Mouse (Mus musculus): Measurements from ENCODE around the gene Nkiras1. TPM values are rescaled to one million over a fixed set of nuclear protein-coding genes. Genes with fewer than 3 reads are reported as not detected.
"Not testable (repeated sequence)": the region's sequence is repeated elsewhere in the genome, so short reads cannot be mapped to it uniquely, and the experiment has no call there.

Nkiras1 gene
- polyA plus RNA-seq (2015; fragmentation: Nextera tagmentation; extraction: Ambion mirVana), result 19.1 and 23.4 TPM in 2 replicates

GRCm38 (mm10) chr14:18270529-18271441 is at the start of gene Nkiras1, which contains the start of gene Rpl15:
Gene Nkiras1 (plus strand): TSS chr14:18271136.
Gene Rpl15 (minus strand): TSS chr14:18271391.
- H3K36me3 ChIP-seq, result peaks cover 22% of the 10 kb centered on the region
- H3K4me3 ChIP-seq, result peak within 1 kb of the TSS; percentile 85
- ATAC-seq (ENCODE audit: insufficient number of reproducible peaks, insufficient read depth, low FRiP score, low TSS enrichment, low read depth), result peak; percentile 100
- no peaks in the 10 kb centered on the region for H3K9me3 ChIP-seq
- under 1% methylated on average over 78 of the region's 78 CpGs for WGBS
- H3K4me1 ChIP-seq, result peaks cover 12% of the 10 kb centered on the region
- H3K4me2 ChIP-seq, result peak within 1 kb of the TSS; percentile 71
- H3K27ac ChIP-seq, result peak within 1 kb of the TSS; percentile 83
- peak within 1 kb of the TSS; percentile 99 for H3K9ac ChIP-seq
- no peaks in the 10 kb centered on the region for H3K27me3 ChIP-seq

GRCm38 (mm10) chr14:18221977-18222376 is 49.0 kb upstream of the Nkiras1 start:
- Histone ChIP-seq H3K4me2 (no peak overlapping the region), H3K9me3 (no peaks in the 10 kb centered on the region), H3K9ac (no peak overlapping the region), H3K36me3 (no peaks in the 10 kb centered on the region), H3K27ac (no peak overlapping the region), H3K4me3 (no peak overlapping the region), H3K27me3 (no peaks in the 10 kb centered on the region), H3K4me1 (no peaks in the 10 kb centered on the region)
- no peak for ATAC-seq (ENCODE audit: insufficient number of reproducible peaks, insufficient read depth, low FRiP score, low TSS enrichment, low read depth)
- 92% methylated on average over 6 of the region's 6 CpGs for WGBS

DNA sequence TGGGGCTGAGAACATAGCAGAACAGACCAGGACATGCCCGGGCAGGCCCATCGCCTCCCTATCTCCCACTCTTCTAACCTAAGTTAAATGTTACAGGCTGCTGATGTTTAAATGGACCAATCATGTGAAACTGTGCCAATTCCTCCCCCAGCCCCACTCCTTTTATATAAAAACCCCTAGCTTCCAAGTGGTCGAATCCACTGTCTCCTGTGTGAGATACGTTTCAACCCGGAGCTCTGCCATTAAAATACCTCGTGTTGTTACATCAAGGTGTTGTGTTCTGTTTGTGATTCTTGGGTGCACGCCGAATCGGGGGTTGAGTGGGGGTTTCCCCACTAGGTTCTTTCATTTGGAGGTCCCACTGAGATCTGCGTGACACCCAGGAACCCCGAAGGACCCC is 45.5 kb upstream of the Nkiras1 start:
- H3K9ac ChIP-seq; H3K9me3 ChIP-seq; H3K4me2 ChIP-seq; H3K27ac ChIP-seq; ATAC-seq (ENCODE audit: insufficient number of reproducible peaks, insufficient read depth, low FRiP score, low TSS enrichment, low read depth); H3K4me1 ChIP-seq; H3K36me3 ChIP-seq; H3K4me3 ChIP-seq; H3K27me3 ChIP-seq: not testable (repeated sequence)
- WGBS, result 96% methylated on average over 11 of the region's 11 CpGs

DNA sequence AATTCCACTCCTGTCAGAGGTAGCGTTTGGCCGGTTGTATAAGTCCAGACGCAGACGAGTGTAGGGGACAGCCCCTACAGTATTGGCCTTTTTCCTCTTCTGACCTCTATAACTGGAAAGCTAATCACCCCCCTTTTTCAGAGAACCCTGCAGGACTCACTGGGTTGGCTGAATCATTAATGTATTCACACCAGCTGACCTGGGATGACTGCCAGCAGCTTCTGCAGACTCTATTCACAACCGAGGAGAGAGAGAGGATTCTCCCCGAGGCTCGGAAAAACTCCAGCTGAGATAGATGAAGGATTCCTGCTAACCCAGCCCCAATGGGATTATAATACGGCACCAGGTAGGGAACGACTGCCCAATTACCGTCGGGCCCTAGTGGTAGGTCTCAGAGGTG is 44.8 kb upstream of the Nkiras1 start:
- not testable (repeated sequence) for H3K4me1 ChIP-seq; H3K4me3 ChIP-seq; H3K9me3 ChIP-seq; H3K27me3 ChIP-seq; H3K4me2 ChIP-seq; H3K36me3 ChIP-seq; ATAC-seq (ENCODE audit: insufficient number of reproducible peaks, insufficient read depth, low FRiP score, low TSS enrichment, low read depth); H3K9ac ChIP-seq; H3K27ac ChIP-seq
- 80% methylated on average over 11 of the region's 11 CpGs for WGBS

GRCm38 (mm10) chr14:18229751-18230150 is 41.2 kb upstream of the Nkiras1 start:
- 93% methylated on average over 10 of the region's 10 CpGs for WGBS
- H3K27me3 ChIP-seq; H3K4me2 ChIP-seq; ATAC-seq (ENCODE audit: insufficient number of reproducible peaks, insufficient read depth, low FRiP score, low TSS enrichment, low read depth); H3K27ac ChIP-seq; H3K9ac ChIP-seq; H3K4me1 ChIP-seq; H3K4me3 ChIP-seq; H3K9me3 ChIP-seq; H3K36me3 ChIP-seq: not testable (repeated sequence)

DNA sequence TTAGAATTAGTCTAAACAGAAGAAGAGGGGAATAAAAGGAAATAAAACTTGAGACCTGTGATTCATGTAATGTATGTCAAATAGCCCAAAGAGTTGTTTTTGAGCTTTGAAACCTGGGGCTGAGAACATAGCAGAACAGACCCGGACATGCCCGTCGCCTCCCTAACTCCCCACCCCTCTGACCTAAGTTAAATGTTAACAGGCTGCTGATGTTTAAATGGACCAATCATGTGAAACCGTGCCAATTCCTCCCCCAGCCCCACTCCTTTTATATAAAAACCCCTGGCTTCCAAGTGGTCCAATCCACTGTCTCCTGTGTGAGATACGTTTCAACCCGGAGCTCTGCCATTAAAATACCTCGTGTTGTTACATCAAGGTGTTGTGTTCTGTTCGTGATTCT is 39.1 kb upstream of the Nkiras1 start:
- not testable (repeated sequence) for H3K4me3 ChIP-seq; H3K4me2 ChIP-seq; H3K9ac ChIP-seq; H3K27ac ChIP-seq; H3K4me1 ChIP-seq; ATAC-seq (ENCODE audit: insufficient number of reproducible peaks, insufficient read depth, low FRiP score, low TSS enrichment, low read depth); H3K9me3 ChIP-seq; H3K27me3 ChIP-seq; H3K36me3 ChIP-seq
- 93% methylated on average over 8 of the region's 8 CpGs for WGBS

DNA sequence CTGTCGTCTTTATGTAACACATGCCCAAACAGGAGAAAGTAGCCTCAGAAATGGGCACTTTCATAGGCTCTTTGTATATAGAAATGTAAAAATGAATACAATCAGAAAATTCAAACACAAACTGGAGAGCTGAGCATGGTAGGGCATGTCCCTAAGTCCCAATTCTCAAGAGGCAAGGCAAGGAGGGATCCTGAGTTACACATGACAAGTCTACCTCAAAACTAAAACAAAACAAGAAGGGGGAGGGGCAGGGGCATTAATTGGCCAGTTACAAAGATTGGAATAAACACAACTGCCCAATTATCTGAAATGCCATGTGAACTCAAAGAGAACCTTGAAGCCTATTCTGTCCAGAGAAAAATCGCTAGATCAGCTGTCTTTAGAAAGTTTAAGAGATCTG is 37.9 kb upstream of the Nkiras1 start:
- Histone ChIP-seq H3K9me3 (no peaks in the 10 kb centered on the region), H3K9ac (no peak overlapping the region), H3K4me1 (peaks cover 8% of the 10 kb centered on the region; the same call in 1 of the 2 replicates), H3K27me3 (no peaks in the 10 kb centered on the region), H3K4me2 (no peak overlapping the region), H3K36me3 (no peaks in the 10 kb centered on the region), H3K27ac (no peak overlapping the region), H3K4me3 (no peak overlapping the region)
- 85% methylated on average over 2 of the region's 2 CpGs for WGBS
- ATAC-seq (ENCODE audit: insufficient number of reproducible peaks, insufficient read depth, low FRiP score, low TSS enrichment, low read depth), result no peak

- Histone ChIP-seq H3K4me2 (no peak overlapping the region), H3K9ac (no peak overlapping the region), H3K27me3 (no peaks in the 10 kb centered on the region), H3K9me3 (no peaks in the 10 kb centered on the region), H3K27ac (no peak overlapping the region), H3K4me1 (peaks cover 5% of the 10 kb centered on the region; the same call in 1 of the 2 replicates), H3K36me3 (no peaks in the 10 kb centered on the region), H3K4me3 (no peak overlapping the region)
- 46% methylated on average over 5 of the region's 5 CpGs for WGBS
- no peak for ATAC-seq (ENCODE audit: insufficient number of reproducible peaks, insufficient read depth, low FRiP score, low TSS enrichment, low read depth)
Measured at GRCm38 (mm10) chr14:18233981-18234960, 36.7 kb upstream of the Nkiras1 start.

- not testable (repeated sequence) for H3K36me3 ChIP-seq; H3K9ac ChIP-seq; H3K4me2 ChIP-seq; H3K27ac ChIP-seq; H3K9me3 ChIP-seq; H3K27me3 ChIP-seq; ATAC-seq (ENCODE audit: insufficient number of reproducible peaks, insufficient read depth, low FRiP score, low TSS enrichment, low read depth); H3K4me3 ChIP-seq; H3K4me1 ChIP-seq
- 86% methylated on average over 2 of the region's 2 CpGs for WGBS
Measured at GRCm38 (mm10) chr14:18236496-18237235, 34.3 kb upstream of the Nkiras1 start.

DNA sequence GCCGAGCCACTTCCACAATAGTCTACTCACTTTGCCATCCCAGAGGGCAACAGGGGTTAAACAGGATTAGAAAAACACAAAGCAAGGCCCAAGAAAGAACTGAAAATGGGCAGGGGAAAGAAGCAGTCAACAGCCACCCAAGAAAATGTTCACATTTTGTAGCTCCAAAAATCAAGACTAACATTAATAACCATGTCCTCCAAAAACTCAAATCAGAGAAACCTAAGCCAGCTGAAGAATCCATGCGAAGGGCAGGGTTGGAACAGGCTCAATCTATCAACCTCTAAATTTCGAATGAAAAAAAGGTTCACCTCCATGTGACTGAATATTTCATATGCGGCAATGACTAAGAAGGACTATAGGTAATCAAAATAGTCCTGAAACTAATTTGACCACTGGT is 33.6 kb upstream of the Nkiras1 start:
- H3K27me3 ChIP-seq, result no peaks in the 10 kb centered on the region
- no peak overlapping the region for H3K27ac ChIP-seq
- no peaks in the 10 kb centered on the region for H3K36me3 ChIP-seq
- H3K4me3 ChIP-seq, result peak overlapping the region; percentile 78; the same call in 1 of the 2 replicates
- ATAC-seq (ENCODE audit: insufficient number of reproducible peaks, insufficient read depth, low FRiP score, low TSS enrichment, low read depth), result no peak
- peaks cover 5% of the 10 kb centered on the region; the same call in 1 of the 2 replicates for H3K4me1 ChIP-seq
- H3K9ac ChIP-seq, result no peak overlapping the region
- 48% methylated on average over 4 of the region's 4 CpGs for WGBS
- H3K9me3 ChIP-seq, result no peaks in the 10 kb centered on the region
- H3K4me2 ChIP-seq, result peak overlapping the region; percentile 79
